Mouse (Mus musculus): ENCODE measurements around the gene Haao. TPM values are rescaled to one million over a fixed set of nuclear protein-coding genes. Genes with fewer than 3 reads are reported as not detected.

Gene Haao
- not detected in 2 replicates for polyA plus RNA-seq (2012; ENCODE audit: insufficient read depth, insufficient read length, low replicate concordance, missing spikeins)

GRCm38 (mm10) chr17:83847815-83848214 lies at the start of gene Haao:
Gene Haao (minus strand): TSS chr17:83847963.
- TF ChIP-seq POLR2A (IDR thresholded peaks at IDR 0.05; ENCODE audit: insufficient read depth, low read depth, low read length): no peak
- no peak for TF ChIP-seq CTCF (IDR thresholded peaks at IDR 0.05; ENCODE audit: insufficient read depth, low read depth, low read length)
- Histone ChIP-seq H3K4me1 (ENCODE audit: control insufficient read depth, insufficient read depth, low read length) (peaks cover 12% of the 10 kb centered on the region), H3K4me3 (ENCODE audit: insufficient read depth, low read depth, low read length) (no peak within 1 kb of the TSS), H3K27ac (ENCODE audit: insufficient read depth, low read depth, low read length) (no peak within 1 kb of the TSS)
- 90% methylated on average over 3 of the region's 3 CpGs for WGBS

- Histone ChIP-seq H3K4me3 (ENCODE audit: insufficient read depth, low read depth, low read length) (no peak overlapping the region), H3K27ac (ENCODE audit: insufficient read depth, low read depth, low read length) (no peak overlapping the region), H3K4me1 (ENCODE audit: control insufficient read depth, insufficient read depth, low read length) (no peaks in the 10 kb centered on the region)
- 90% methylated on average over 8 of the region's 8 CpGs for WGBS
- TF ChIP-seq POLR2A (IDR thresholded peaks at IDR 0.05; ENCODE audit: insufficient read depth, low read depth, low read length) (no peak), CTCF (IDR thresholded peaks at IDR 0.05; ENCODE audit: insufficient read depth, low read depth, low read length) (no peak)
Observed at GRCm38 (mm10) chr17:83897361-83897799, 49.6 kb upstream of the Haao start.

GRCm38 (mm10) chr17:83896723-83897122 lies 49.0 kb upstream of the Haao start:
- 43% methylated on average over 10 of the region's 10 CpGs for WGBS
- H3K4me1 ChIP-seq (ENCODE audit: control insufficient read depth, insufficient read depth, low read length): 0 out of 2 replicates have a peak, but pooled peaks cover under 1% of the 10 kb centered on the region
- TF ChIP-seq CTCF (IDR thresholded peaks at IDR 0.05; ENCODE audit: insufficient read depth, low read depth, low read length) (no peak), POLR2A (IDR thresholded peaks at IDR 0.05; ENCODE audit: insufficient read depth, low read depth, low read length) (no peak)
- H3K4me3 ChIP-seq (ENCODE audit: insufficient read depth, low read depth, low read length): no peak overlapping the region
- H3K27ac ChIP-seq (ENCODE audit: insufficient read depth, low read depth, low read length): no peak overlapping the region

GRCm38 (mm10) chr17:83895321-83895770 lies 47.6 kb upstream of the Haao start:
- H3K4me1 ChIP-seq (ENCODE audit: control insufficient read depth, insufficient read depth, low read length): peaks cover 12% of the 10 kb centered on the region
- no peak overlapping the region for H3K27ac ChIP-seq (ENCODE audit: insufficient read depth, low read depth, low read length)
- no peak overlapping the region for H3K4me3 ChIP-seq (ENCODE audit: insufficient read depth, low read depth, low read length)
- 85% methylated on average over 8 of the region's 8 CpGs for WGBS
- TF ChIP-seq CTCF (IDR thresholded peaks at IDR 0.05; ENCODE audit: insufficient read depth, low read depth, low read length) (no peak), POLR2A (IDR thresholded peaks at IDR 0.05; ENCODE audit: insufficient read depth, low read depth, low read length) (no peak)

GRCm38 (mm10) chr17:83893134-83893533 lies 45.4 kb upstream of the Haao start:
- WGBS: 87% methylated on average over 4 of the region's 4 CpGs
- Histone ChIP-seq H3K27ac (ENCODE audit: insufficient read depth, low read depth, low read length) (no peak overlapping the region), H3K4me3 (ENCODE audit: insufficient read depth, low read depth, low read length) (no peak overlapping the region), H3K4me1 (ENCODE audit: control insufficient read depth, insufficient read depth, low read length) (peaks cover 27% of the 10 kb centered on the region)
- no peak for TF ChIP-seq CTCF (IDR thresholded peaks at IDR 0.05; ENCODE audit: insufficient read depth, low read depth, low read length)
- TF ChIP-seq POLR2A (IDR thresholded peaks at IDR 0.05; ENCODE audit: insufficient read depth, low read depth, low read length): no peak

GRCm38 (mm10) chr17:83891864-83892263 lies 44.1 kb upstream of the Haao start:
- Histone ChIP-seq H3K4me1 (ENCODE audit: control insufficient read depth, insufficient read depth, low read length) (peaks cover 29% of the 10 kb centered on the region), H3K27ac (ENCODE audit: insufficient read depth, low read depth, low read length) (no peak overlapping the region), H3K4me3 (ENCODE audit: insufficient read depth, low read depth, low read length) (no peak overlapping the region)
- WGBS: 85% methylated on average over 9 of the region's 9 CpGs
- no peak for TF ChIP-seq CTCF (IDR thresholded peaks at IDR 0.05; ENCODE audit: insufficient read depth, low read depth, low read length)
- TF ChIP-seq POLR2A (IDR thresholded peaks at IDR 0.05; ENCODE audit: insufficient read depth, low read depth, low read length): no peak

- peak overlapping the region; percentile 77 for H3K27ac ChIP-seq (ENCODE audit: insufficient read depth, low read depth, low read length)
- peaks cover 29% of the 10 kb centered on the region for H3K4me1 ChIP-seq (ENCODE audit: control insufficient read depth, insufficient read depth, low read length)
- WGBS: 52% methylated on average over 5 of the region's 5 CpGs
- TF ChIP-seq CTCF (IDR thresholded peaks at IDR 0.05; ENCODE audit: insufficient read depth, low read depth, low read length): no peak
- no peak for TF ChIP-seq POLR2A (IDR thresholded peaks at IDR 0.05; ENCODE audit: insufficient read depth, low read depth, low read length)
- no peak overlapping the region for H3K4me3 ChIP-seq (ENCODE audit: insufficient read depth, low read depth, low read length)
Observed at GRCm38 (mm10) chr17:83890373-83890696, 42.6 kb upstream of the Haao start.

- WGBS: 17% methylated on average over 13 of the region's 13 CpGs
- Histone ChIP-seq H3K4me3 (ENCODE audit: insufficient read depth, low read depth, low read length) (no peak overlapping the region), H3K4me1 (ENCODE audit: control insufficient read depth, insufficient read depth, low read length) (peaks cover 29% of the 10 kb centered on the region), H3K27ac (ENCODE audit: insufficient read depth, low read depth, low read length) (peak overlapping the region; percentile 77)
- TF ChIP-seq POLR2A (IDR thresholded peaks at IDR 0.05; ENCODE audit: insufficient read depth, low read depth, low read length) (no peak), CTCF (IDR thresholded peaks at IDR 0.05; ENCODE audit: insufficient read depth, low read depth, low read length) (no peak)
Observed at GRCm38 (mm10) chr17:83889691-83890372, 42.1 kb upstream of the Haao start.

GRCm38 (mm10) chr17:83889329-83889690 lies 41.5 kb upstream of the Haao start:
- 71% methylated on average over 5 of the region's 5 CpGs for WGBS
- Histone ChIP-seq H3K27ac (ENCODE audit: insufficient read depth, low read depth, low read length) (peak overlapping the region; percentile 77; the same call in 1 of the 2 replicates), H3K4me3 (ENCODE audit: insufficient read depth, low read depth, low read length) (no peak overlapping the region), H3K4me1 (ENCODE audit: control insufficient read depth, insufficient read depth, low read length) (peaks cover 29% of the 10 kb centered on the region)
- TF ChIP-seq POLR2A (IDR thresholded peaks at IDR 0.05; ENCODE audit: insufficient read depth, low read depth, low read length) (no peak), CTCF (IDR thresholded peaks at IDR 0.05; ENCODE audit: insufficient read depth, low read depth, low read length) (no peak)

Measured in olfactory bulb, adult 2 months (tissue).